Mouse (Mus musculus): Measurements from ENCODE around the gene Ccdc137. TPM values are rescaled to one million over a fixed set of nuclear protein-coding genes. Genes with fewer than 3 reads are reported as not detected.

Gene Ccdc137
- polyA plus RNA-seq, 1 experiment from 2014 or later: 41.7 TPM

DNA sequence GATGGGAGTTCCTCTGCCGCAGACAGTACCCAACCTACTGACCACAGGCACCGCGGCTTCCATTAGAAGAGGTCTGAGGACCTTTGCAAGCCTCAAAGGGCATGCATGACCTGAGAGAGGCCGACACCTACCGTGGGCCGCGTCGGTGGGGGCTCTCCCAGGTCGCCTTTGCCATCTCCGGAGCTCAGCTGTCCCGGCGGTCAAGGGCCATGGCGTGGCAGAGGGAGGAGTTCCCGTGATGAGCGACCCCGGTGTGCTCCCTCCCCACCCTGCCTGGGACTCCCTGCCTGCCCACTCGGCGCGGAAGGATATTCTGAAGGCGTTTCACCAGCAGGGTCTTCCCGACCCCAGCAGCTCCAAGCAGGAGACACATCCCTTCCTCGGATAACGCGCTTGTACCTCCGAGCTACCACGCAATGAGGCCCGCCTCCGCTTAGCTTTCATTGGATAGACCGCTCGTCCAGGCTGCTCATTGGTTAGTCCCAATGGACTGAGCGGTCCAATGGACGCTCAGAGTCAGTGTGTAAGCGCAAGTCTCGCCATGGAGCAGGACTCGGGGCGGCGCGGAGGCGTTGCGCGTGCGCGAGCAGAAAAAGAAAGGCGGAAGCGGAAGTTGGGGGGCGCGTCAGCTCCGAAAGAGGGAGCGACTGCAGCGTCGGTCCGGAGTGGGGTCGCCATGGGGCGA lies 9.3 kb downstream of the Ccdc137 start, which contains the start of gene Arl16:
Gene Arl16, minus strand, starts transcription at position 557 of the 685 bp plus-strand sequence.
- under 1% methylated on average over 54 of the region's 54 CpGs for WGBS
- peak within 1 kb of the TSS; percentile 93 for H3K9ac ChIP-seq
- peak within 1 kb of the TSS; percentile 79; the same call in 1 of the 2 replicates for H3K27ac ChIP-seq
- peak; percentile 100 for ATAC-seq (ENCODE audit: low FRiP score, low read depth)
- peak within 1 kb of the TSS; percentile 97 for H3K4me3 ChIP-seq
- H3K4me2 ChIP-seq (replicated peaks): peak within 1 kb of the TSS; percentile 97
- H3K27me3 ChIP-seq: no peaks in the 10 kb centered on the region
- peaks cover 66% of the 10 kb centered on the region for H3K36me3 ChIP-seq
- no peaks in the 10 kb centered on the region for H3K9me3 ChIP-seq
- peaks cover 25% of the 10 kb centered on the region for H3K4me1 ChIP-seq

DNA sequence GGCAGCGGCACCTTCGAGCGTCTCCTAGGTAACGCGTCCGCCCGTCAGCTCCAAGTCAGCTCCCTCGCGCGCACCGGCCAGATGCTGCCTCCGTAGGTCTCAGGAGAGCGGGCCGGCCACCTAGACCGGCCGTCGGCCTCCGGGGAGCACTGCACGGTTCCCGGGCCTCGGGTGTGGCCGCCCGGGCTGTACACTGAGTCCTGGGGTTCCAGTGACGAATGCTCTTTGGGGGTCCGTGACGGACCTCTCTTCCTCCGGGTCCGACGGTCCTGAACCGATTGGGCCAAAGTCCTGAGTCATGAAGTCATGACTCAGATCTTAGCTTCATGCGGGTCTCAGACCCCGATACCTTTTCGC lies 9.8 kb downstream of the Ccdc137 start:
- ATAC-seq (ENCODE audit: low FRiP score, low read depth): peak; percentile 33
- H3K4me2 ChIP-seq (replicated peaks): peak overlapping the region; percentile 97
- no peaks in the 10 kb centered on the region for H3K27me3 ChIP-seq
- H3K4me3 ChIP-seq: peak overlapping the region; percentile 97
- no peaks in the 10 kb centered on the region for H3K9me3 ChIP-seq
- no peak overlapping the region for H3K27ac ChIP-seq
- 1% methylated on average over 33 of the region's 33 CpGs for WGBS
- H3K36me3 ChIP-seq: peaks cover 66% of the 10 kb centered on the region
- H3K4me1 ChIP-seq: peaks cover 25% of the 10 kb centered on the region
- peak overlapping the region; percentile 93 for H3K9ac ChIP-seq

DNA sequence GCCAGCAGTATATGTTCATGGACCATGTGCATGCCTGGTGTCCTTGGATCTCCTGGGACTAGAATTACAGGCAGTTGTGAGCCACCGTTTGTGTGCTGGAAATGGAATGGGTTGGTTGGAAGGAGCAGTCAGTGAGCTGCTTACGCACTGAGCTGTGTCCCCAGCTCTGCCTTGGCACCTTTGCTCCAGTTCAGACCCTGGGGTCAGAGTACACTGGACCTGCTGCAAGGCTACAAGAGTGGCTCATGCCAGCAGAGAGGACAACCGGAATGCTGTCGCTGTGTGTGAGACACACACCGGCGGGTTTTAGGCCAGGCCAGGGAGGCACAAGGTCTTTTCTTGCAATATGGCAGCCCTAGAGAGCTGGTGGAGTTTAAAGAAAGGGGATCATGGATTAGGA lies 14.1 kb downstream of the Ccdc137 start:
- H3K36me3 ChIP-seq: peaks cover 79% of the 10 kb centered on the region
- no peaks in the 10 kb centered on the region for H3K9me3 ChIP-seq
- H3K9ac ChIP-seq: no peak overlapping the region
- H3K27ac ChIP-seq: no peak overlapping the region
- 95% methylated on average over 6 of the region's 6 CpGs for WGBS
- no peak for ATAC-seq (ENCODE audit: low FRiP score, low read depth)
- peaks cover 10% of the 10 kb centered on the region for H3K4me1 ChIP-seq
- no peak overlapping the region for H3K4me3 ChIP-seq
- H3K4me2 ChIP-seq (replicated peaks): no peak overlapping the region
- H3K27me3 ChIP-seq: no peaks in the 10 kb centered on the region

DNA sequence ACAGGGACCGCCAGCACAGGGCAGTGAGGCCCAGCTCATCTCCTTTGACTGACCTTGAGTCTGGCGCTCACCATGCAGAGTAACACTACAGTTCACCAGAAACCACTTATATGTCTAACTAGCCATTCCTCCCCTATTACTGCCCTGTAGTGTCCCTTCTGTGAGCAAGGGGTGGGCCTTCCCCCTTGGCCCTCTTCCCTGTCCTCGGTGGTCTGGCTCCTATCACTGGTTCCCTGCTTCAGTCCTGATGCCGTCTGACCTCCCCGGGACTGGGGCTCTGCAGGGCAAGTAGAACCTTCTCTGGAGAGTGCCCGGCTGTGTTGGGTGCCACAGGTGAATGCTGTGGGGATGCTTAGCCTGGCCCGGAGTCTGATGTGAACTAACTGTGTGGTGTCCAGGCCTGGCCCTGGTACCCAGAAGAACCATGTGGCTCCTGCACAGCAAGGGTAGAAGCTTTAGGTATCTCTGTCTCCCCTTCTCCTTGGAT lies 25.6 kb downstream of the Ccdc137 start:
- peaks cover 79% of the 10 kb centered on the region for H3K36me3 ChIP-seq
- H3K27me3 ChIP-seq: no peaks in the 10 kb centered on the region
- WGBS: 88% methylated on average over 7 of the region's 7 CpGs
- no peaks in the 10 kb centered on the region for H3K9me3 ChIP-seq
- peak overlapping the region; percentile 85; the same call in 1 of the 2 replicates for H3K27ac ChIP-seq
- H3K9ac ChIP-seq: peak overlapping the region; percentile 94
- H3K4me1 ChIP-seq: peaks cover 17% of the 10 kb centered on the region
- ATAC-seq (ENCODE audit: low FRiP score, low read depth): no peak
- peak overlapping the region; percentile 95 for H3K4me2 ChIP-seq (replicated peaks)
- peak overlapping the region; percentile 94 for H3K4me3 ChIP-seq

DNA sequence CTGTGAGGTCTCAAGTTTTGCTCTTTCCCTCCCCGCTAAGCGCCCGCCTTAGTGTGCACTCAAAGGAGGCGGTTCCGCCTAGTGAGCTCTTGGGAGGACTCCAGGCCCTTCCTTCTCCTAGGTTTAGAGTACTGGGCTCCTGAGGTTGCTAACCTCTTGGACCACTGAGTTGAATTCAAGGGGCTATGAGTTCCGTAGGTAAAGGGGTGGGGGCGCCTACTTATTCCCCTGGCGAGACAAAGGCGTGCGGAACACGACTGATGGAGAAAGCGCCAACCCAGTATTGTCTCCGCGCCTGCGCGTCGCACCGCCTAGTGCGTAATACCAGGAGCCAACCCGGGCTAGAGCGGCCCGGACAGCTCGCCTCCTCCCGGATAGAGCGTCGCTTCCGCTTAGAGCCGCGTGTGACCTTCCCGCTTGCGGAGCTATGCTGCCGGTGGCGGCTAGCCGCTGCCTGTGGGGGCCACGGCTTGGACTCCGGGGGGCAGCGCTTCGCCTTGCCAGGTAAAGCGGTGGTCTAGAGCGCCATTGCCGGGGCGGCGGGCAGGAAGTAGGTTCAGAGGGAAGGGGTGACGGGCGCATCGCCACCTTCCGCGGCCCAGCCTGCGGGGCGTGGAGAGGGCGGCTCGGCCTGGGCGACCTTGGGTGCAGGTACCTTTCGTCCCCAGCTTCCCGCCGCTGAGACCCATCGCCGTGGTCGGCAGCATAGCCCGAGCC lies 26.5 kb downstream of the Ccdc137 start, which contains the start of gene Mrpl12:
Gene Mrpl12, plus strand, starts transcription at position 349 of the 717 bp plus-strand sequence.
- Histone ChIP-seq H3K4me3 (peak within 1 kb of the TSS; percentile 94), H3K36me3 (peaks cover 76% of the 10 kb centered on the region), H3K4me1 (peaks cover 21% of the 10 kb centered on the region), H3K27me3 (no peaks in the 10 kb centered on the region), H3K27ac (peak within 1 kb of the TSS; percentile 85), H3K4me2 (replicated peaks) (peak within 1 kb of the TSS; percentile 95), H3K9ac (peak within 1 kb of the TSS; percentile 94), H3K9me3 (no peaks in the 10 kb centered on the region)
- under 1% methylated on average over 60 of the region's 60 CpGs for WGBS
- peak; percentile 94 for ATAC-seq (ENCODE audit: low FRiP score, low read depth)

DNA sequence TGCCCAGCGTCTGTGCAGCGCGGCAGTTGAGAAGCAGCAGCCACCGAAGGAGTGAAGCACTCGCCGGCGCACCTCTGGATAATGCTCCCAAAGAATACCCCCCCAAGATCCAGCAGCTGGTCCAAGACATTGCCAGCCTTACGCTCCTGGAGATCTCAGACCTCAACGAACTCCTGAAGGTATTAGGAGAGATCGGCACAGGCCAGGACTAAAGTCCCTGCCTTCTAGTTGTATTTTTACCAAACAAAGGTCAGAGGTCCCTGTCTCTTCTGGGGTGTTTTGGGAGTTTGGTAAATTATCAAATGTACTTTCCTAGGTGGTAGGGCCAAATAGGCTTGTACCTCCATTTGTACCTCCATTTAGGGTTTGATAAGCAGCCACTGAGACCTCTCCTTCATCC lies 27.3 kb downstream of the Ccdc137 start:
- Histone ChIP-seq H3K9ac (peak overlapping the region; percentile 94), H3K36me3 (peaks cover 70% of the 10 kb centered on the region), H3K4me2 (replicated peaks) (peak overlapping the region; percentile 95), H3K9me3 (no peaks in the 10 kb centered on the region), H3K27me3 (no peaks in the 10 kb centered on the region), H3K27ac (peak overlapping the region; percentile 85; the same call in 1 of the 2 replicates), H3K4me1 (peaks cover 27% of the 10 kb centered on the region), H3K4me3 (peak overlapping the region; percentile 94)
- ATAC-seq (ENCODE audit: low FRiP score, low read depth): no peak
- whole genome bisulfite sequencing: 11% methylated on average over 10 of the region's 10 CpGs

DNA sequence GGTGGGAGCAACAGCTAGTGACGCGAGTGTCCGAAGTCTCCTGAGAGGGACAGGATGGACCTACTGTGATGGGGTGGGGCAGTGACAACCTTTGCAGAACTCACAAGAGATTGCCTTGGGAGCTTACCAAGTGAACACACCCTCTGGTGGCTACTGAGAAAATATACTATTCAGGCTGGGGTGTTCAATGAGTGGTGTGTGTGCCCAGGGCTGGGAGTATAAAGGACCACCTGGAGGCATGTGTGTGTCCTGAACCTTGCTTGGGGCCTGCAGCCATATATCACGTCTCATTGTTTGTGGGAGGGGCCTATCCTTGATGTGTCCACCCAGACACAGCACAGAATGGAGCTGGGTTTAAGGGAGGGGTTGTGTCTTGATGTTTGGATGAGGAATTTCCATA lies 30.6 kb downstream of the Ccdc137 start:
- Histone ChIP-seq H3K27me3 (no peaks in the 10 kb centered on the region), H3K9me3 (no peaks in the 10 kb centered on the region), H3K4me3 (no peak overlapping the region), H3K4me2 (replicated peaks) (no peak overlapping the region), H3K36me3 (peaks cover 37% of the 10 kb centered on the region), H3K9ac (no peak overlapping the region), H3K4me1 (peaks cover 53% of the 10 kb centered on the region), H3K27ac (no peak overlapping the region)
- 85% methylated on average over 4 of the region's 4 CpGs for WGBS
- ATAC-seq (ENCODE audit: low FRiP score, low read depth): no peak

DNA sequence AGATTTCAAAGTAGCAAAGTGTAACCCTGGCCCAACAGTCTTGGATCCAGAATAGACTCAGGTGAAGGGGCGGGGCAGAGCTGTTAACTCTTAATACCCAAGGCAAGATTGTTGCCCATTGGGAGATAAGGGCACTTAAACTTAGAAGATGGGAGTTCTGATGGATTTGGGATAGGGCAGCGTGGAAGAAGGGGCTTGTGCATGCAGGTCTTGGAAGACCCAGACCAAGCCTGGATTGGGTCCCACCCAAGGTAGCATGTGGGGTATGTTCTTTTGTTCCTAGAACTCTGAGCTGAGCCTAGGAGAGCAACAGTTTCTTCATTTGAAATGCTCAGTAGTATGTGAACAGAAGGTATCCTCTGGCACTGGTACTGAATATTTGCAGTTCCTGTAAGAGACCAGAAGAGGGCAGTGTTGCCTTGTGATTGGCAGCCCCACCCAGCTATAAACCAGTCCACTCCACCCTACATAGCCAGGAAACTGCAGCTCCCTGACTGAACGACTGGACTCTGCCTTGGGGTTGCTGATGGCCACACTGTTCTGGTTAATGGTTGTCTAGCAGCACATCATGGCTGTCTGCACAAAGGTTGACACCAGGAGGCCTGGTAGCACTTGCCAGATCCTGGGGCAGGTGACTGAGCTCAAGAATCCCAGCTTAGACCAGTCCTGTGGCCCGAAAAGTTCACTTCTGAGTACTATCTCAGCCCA lies 31.3 kb downstream of the Ccdc137 start:
- ATAC-seq (ENCODE audit: low FRiP score, low read depth): peak; percentile 9; the same call in 1 of the 2 replicates
- H3K36me3 ChIP-seq: peaks cover 36% of the 10 kb centered on the region
- no peak overlapping the region for H3K4me3 ChIP-seq
- no peak overlapping the region for H3K27ac ChIP-seq
- H3K4me2 ChIP-seq (replicated peaks): no peak overlapping the region; the same call in 1 of the 2 replicates
- WGBS: 64% methylated on average over 4 of the region's 4 CpGs
- no peaks in the 10 kb centered on the region for H3K27me3 ChIP-seq
- no peak overlapping the region for H3K9ac ChIP-seq
- H3K9me3 ChIP-seq: no peaks in the 10 kb centered on the region
- H3K4me1 ChIP-seq: peaks cover 53% of the 10 kb centered on the region

DNA sequence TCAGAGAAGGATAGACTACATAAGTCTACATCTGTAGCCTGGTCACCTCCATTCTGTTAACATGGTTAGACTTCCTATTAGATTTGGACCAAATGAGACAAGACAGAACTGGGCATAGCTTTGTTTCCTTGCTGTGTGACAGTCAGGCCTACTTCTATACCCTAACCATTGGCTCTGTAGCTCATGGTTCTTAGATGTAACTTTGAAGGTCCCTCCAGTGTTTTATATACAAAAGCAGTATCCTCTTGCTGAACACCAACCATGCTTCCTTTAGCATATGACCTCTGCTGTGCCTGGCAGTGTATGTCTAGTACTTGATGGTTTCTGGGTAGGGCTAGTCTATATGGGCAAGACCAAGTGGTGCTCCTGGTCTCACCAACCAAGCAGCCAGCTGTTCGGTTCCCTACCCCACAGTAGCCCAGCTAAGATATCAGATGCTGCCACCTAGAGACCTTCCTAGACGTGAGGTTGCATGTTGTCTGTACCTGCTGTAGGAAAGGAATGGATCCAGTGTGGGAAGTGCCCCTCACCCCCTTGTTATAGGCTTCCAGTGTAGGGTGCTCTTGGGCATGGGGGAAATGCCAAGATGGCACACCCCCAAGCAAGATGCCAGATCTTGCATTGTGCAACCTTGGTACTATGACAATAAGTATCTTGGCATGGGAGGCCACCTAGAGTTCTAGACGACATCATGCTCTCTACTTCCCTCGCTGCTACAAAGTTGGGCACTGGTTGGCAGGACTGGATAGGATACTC lies 32.6 kb downstream of the Ccdc137 start:
- peak overlapping the region; percentile 72; the same call in 1 of the 2 replicates for H3K27ac ChIP-seq
- ATAC-seq (ENCODE audit: low FRiP score, low read depth): no peak
- peak overlapping the region; percentile 85; the same call in 1 of the 2 replicates for H3K9ac ChIP-seq
- H3K36me3 ChIP-seq: peaks cover 49% of the 10 kb centered on the region
- no peaks in the 10 kb centered on the region for H3K27me3 ChIP-seq
- H3K9me3 ChIP-seq: no peaks in the 10 kb centered on the region
- peak overlapping the region; percentile 97 for H3K4me2 ChIP-seq (replicated peaks)
- H3K4me3 ChIP-seq: peak overlapping the region; percentile 94
- peaks cover 48% of the 10 kb centered on the region for H3K4me1 ChIP-seq
- 37% methylated on average over 4 of the region's 4 CpGs for WGBS

DNA sequence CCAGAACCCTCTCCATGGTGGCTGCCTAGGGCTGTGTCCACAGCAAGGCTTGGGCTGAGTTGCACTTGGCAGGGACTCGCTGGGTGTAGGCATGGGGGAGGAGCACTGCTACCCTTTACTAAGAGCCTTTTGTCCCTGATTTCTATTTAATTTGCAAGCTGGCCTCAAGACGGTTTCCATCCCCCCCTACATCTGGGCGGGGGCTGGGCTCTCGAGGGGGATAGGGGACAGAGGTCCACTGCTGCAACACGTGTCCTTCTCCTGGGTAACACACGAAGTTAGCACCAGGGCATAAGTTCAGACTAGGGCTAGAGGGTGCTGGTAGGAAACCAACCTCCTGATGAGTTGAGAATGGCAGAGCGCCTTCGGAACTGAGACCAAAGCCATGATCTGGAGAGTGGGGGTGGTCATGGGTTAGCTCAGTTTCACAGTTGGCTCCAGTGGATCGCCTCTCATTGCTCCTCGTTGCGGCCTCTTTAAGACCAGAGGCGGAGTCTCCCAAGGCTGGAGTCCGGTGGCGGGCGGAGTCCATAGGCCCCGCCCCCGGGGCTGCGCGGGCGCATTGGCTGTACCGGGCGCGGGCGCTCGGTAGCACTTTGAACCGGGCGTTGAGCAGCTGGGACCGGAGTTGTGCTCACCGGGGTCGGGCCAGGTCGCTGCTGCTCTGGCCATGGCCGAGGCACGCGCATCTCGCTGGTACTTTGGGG lies 33.6 kb downstream of the Ccdc137 start, which contains the start of gene Slc25a10:
Gene Slc25a10, plus strand, starts transcription at position 524 of the 707 bp plus-strand sequence.
- peak within 1 kb of the TSS; percentile 97 for H3K4me2 ChIP-seq (replicated peaks)
- H3K9ac ChIP-seq: peak within 1 kb of the TSS; percentile 85
- H3K9me3 ChIP-seq: no peaks in the 10 kb centered on the region
- H3K27me3 ChIP-seq: no peaks in the 10 kb centered on the region
- H3K27ac ChIP-seq: peak within 1 kb of the TSS; percentile 79
- peaks cover 51% of the 10 kb centered on the region for H3K36me3 ChIP-seq
- peak; percentile 86 for ATAC-seq (ENCODE audit: low FRiP score, low read depth)
- WGBS: under 1% methylated on average over 33 of the region's 35 CpGs
- peak within 1 kb of the TSS; percentile 94 for H3K4me3 ChIP-seq
- peaks cover 42% of the 10 kb centered on the region for H3K4me1 ChIP-seq
